Mouse (Mus musculus): ENCODE results near the gene Fgfrl1.
"Not testable (repeated sequence)": the region's sequence is repeated elsewhere in the genome, so short reads cannot be mapped to it uniquely, and the experiment has no call there.

The Fgfrl1 gene

DNA sequence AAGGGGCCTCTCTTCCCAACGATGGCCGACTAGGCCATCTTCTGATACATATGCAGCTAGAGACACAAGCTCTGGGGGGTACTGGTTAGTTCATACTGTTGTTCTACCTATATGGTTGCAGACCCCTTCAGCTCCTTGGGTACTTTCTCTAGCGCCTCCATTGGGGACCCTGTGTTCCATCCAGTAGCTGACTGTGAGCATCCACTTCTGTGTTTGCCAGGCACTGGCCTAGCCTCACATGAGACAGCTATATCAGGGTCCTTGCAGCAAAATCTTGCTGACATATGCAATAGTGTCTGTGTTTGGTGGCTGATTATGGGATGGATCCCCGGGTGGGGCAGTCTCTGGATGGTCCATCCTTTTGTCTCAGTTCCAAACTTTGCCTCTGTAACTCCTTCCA, 59.1 kb downstream of the Fgfrl1 start:
- not testable (repeated sequence) for DNase-seq (ENCODE audit: low spot score)
